Mouse (Mus musculus): ENCODE measurements around the gene Zg16. TPM values are rescaled to one million over a fixed set of nuclear protein-coding genes. Genes with fewer than 3 reads are reported as not detected.
A peak's percentile ranks its signal among the peaks of the same experiment; 100 is the strongest.

The Zg16 gene
- polyA plus RNA-seq, 1 experiment from 2014 or later = not detected

- Histone ChIP-seq H3K4me1 (replicated peaks) (peaks cover 40% of the 10 kb centered on the region), H3K4me3 (no peak overlapping the region), H3K9me3 (no peaks in the 10 kb centered on the region), H3K27ac (no peak overlapping the region), H3K27me3 (ENCODE audit: insufficient read depth, poor library complexity, severe bottlenecking) (no peaks in the 10 kb centered on the region), H3K36me3 (no peaks in the 10 kb centered on the region)
- no peak for DNase-seq (ENCODE audit: low spot score)
- WGBS = 65% methylated on average over 12 of the region's 12 CpGs
Observed at GRCm38 (mm10) chr7:127113614-127114259, 26.6 kb upstream of the Zg16 start.

DNA sequence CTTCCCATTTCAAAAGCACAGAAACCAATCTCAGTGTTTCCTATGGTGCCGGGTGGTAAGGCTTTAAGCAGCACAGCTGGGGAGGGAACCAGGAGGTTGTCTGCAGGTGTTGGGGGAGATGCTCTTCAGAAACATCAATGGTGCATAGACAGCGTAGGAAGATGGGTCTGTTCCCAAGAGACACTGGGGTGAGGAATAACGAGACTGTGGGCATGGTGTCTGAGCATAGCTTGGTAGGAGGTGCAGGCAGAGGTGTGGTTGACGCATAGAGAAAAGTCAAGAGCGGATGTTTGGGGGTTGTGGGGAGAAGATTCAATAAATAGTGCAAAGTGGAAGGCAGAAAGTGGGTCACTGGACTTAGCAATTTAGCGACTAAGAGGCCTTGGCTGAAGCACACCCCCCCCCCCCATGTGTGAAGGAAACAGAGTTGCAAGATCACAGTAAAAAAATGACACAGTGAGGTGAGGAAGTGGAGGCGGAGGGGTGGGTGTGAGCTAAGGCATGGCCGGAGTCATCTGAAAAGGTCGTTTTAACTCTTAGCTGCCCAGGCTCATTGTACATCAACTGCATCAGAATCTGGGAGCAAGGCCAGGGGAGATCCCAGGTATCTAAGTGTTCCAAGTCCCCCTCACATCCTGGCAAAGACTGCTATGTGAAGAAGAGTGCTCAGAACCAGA is 25.9 kb upstream of the Zg16 start:
- DNase-seq (ENCODE audit: low spot score) = no peak

DNA sequence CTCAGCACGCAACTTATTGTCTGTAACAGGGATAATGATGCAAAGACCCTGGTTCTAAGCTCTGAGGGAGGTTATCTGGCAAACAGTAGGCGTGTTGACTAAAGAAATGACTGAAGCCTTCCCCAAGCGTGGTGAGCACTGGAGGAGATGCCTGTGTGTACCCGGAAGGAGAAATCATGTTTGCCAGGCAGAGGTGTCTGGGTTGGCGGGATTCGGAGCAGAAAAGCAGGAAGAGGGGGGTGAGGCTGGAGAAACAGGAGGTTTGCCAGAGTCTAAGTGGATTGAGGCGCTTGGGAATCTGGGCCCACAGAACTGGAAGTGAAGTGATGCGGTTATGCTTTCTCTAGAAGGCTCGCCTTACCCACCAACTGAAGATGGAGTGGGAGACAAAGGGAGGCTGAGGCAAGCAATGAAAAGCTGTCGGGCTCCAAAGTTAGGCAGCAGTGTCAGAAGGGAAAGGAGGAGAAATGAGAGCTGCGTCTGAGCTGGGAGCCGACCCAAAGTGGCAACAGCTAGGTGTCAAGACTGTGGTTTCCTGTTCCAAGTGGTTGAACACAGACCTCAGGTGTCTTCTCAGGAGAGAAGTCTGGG is 25.2 kb upstream of the Zg16 start:
- WGBS = 79% methylated on average over 12 of the region's 12 CpGs
- Histone ChIP-seq H3K27ac (no peak overlapping the region), H3K4me3 (no peak overlapping the region), H3K27me3 (ENCODE audit: insufficient read depth, poor library complexity, severe bottlenecking) (no peaks in the 10 kb centered on the region), H3K4me1 (replicated peaks) (peaks cover 27% of the 10 kb centered on the region), H3K9me3 (no peaks in the 10 kb centered on the region), H3K36me3 (no peaks in the 10 kb centered on the region)
- DNase-seq (ENCODE audit: low spot score) = no peak

More for the DNA sequence above, 25.9 kb upstream of the Zg16 start:
- no peaks in the 10 kb centered on the region for H3K36me3 ChIP-seq
- no peak overlapping the region for H3K27ac ChIP-seq
- no peaks in the 10 kb centered on the region for H3K9me3 ChIP-seq
- WGBS = 51% methylated on average over 9 of the region's 9 CpGs
- H3K27me3 ChIP-seq (ENCODE audit: insufficient read depth, poor library complexity, severe bottlenecking) = no peaks in the 10 kb centered on the region
- no peak overlapping the region for H3K4me3 ChIP-seq
- peaks cover 33% of the 10 kb centered on the region for H3K4me1 ChIP-seq (replicated peaks)

- Histone ChIP-seq H3K36me3 (no peaks in the 10 kb centered on the region), H3K4me3 (no peak overlapping the region), H3K27ac (no peak overlapping the region), H3K4me1 (replicated peaks) (peaks cover 25% of the 10 kb centered on the region), H3K27me3 (ENCODE audit: insufficient read depth, poor library complexity, severe bottlenecking) (no peaks in the 10 kb centered on the region), H3K9me3 (no peaks in the 10 kb centered on the region)
- peak; percentile 64 for DNase-seq (ENCODE audit: low spot score)
- WGBS = 48% methylated on average over 6 of the region's 6 CpGs
Observed at GRCm38 (mm10) chr7:127111461-127111860, 24.3 kb upstream of the Zg16 start.

GRCm38 (mm10) chr7:127110239-127111007 is 23.3 kb upstream of the Zg16 start:
- DNase-seq (ENCODE audit: low spot score) = peak; percentile 78
- 51% methylated on average over 18 of the region's 18 CpGs for WGBS
- Histone ChIP-seq H3K9me3 (no peaks in the 10 kb centered on the region), H3K4me3 (no peak overlapping the region), H3K27ac (no peak overlapping the region), H3K27me3 (ENCODE audit: insufficient read depth, poor library complexity, severe bottlenecking) (no peaks in the 10 kb centered on the region), H3K36me3 (no peaks in the 10 kb centered on the region), H3K4me1 (replicated peaks) (peaks cover 18% of the 10 kb centered on the region)

GRCm38 (mm10) chr7:127105551-127105950 is 18.4 kb upstream of the Zg16 start:
- WGBS = 73% methylated on average over 7 of the region's 7 CpGs
- DNase-seq (ENCODE audit: low spot score) = no peak
- Histone ChIP-seq H3K27ac (peak overlapping the region; percentile 91), H3K4me1 (replicated peaks) (peaks cover 13% of the 10 kb centered on the region), H3K9me3 (no peaks in the 10 kb centered on the region), H3K27me3 (ENCODE audit: insufficient read depth, poor library complexity, severe bottlenecking) (no peaks in the 10 kb centered on the region), H3K4me3 (no peak overlapping the region), H3K36me3 (no peaks in the 10 kb centered on the region)

DNA sequence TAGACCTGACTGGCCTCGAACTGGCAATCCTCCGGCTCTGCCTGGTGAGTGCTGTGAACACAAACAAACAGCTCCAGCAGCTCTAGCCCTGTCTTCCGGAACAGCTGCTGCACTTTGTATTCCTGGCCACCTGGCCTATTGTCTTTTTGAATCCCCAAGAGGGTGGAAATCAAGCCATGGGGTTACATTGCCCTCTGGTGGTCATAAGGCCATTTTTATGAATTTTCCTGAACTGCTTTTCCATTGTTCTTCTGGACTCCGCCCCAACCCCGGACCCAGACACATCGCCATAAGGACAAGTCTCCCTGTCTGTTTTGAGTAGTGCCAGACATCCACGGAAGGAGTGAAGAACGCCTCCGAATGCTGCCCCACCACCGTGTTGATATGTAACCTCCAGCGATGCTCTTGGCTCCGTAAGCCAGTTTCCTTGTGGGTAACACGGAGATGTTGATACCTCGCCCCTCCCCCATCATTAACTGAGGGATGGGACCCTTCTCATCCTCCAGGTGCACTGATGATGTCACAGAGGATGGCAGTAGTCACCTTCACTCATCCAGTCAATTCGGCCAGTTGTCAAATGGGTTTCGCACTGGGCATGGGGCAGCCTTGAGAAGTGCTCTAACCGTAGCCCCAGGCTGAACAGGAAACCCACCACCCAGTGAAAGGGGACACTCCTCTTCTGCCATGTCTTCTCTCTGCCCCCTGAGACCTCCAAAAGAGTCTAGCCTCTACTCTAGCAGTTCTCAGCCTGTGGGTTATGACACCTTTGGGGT is 17.6 kb upstream of the Zg16 start:
- WGBS = 17% methylated on average over 17 of the region's 17 CpGs
- peak; percentile 84 for DNase-seq (ENCODE audit: low spot score)
- H3K4me3 ChIP-seq = peak overlapping the region; percentile 50

GRCm38 (mm10) chr7:127103960-127104359 is 16.8 kb upstream of the Zg16 start:
- Histone ChIP-seq H3K27me3 (ENCODE audit: insufficient read depth, poor library complexity, severe bottlenecking) (no peaks in the 10 kb centered on the region), H3K27ac (peak overlapping the region; percentile 91), H3K4me3 (0 out of 2 replicates have a peak overlapping the region, but pooled peaks have one; percentile 50), H3K4me1 (replicated peaks) (peaks cover 12% of the 10 kb centered on the region), H3K9me3 (no peaks in the 10 kb centered on the region), H3K36me3 (no peaks in the 10 kb centered on the region)
- no peak for DNase-seq (ENCODE audit: low spot score)
- 70% methylated on average over 6 of the region's 6 CpGs for WGBS

More for the DNA sequence above, 17.6 kb upstream of the Zg16 start:
- Histone ChIP-seq H3K36me3 (no peaks in the 10 kb centered on the region), H3K9me3 (no peaks in the 10 kb centered on the region), H3K4me1 (replicated peaks) (peaks cover 12% of the 10 kb centered on the region), H3K27me3 (ENCODE audit: insufficient read depth, poor library complexity, severe bottlenecking) (no peaks in the 10 kb centered on the region), H3K27ac (peak overlapping the region; percentile 91)

- no peak for DNase-seq (ENCODE audit: low spot score)
- WGBS = 79% methylated on average over 6 of the region's 6 CpGs
Observed at GRCm38 (mm10) chr7:127102148-127102547, 15.0 kb upstream of the Zg16 start.

DNA sequence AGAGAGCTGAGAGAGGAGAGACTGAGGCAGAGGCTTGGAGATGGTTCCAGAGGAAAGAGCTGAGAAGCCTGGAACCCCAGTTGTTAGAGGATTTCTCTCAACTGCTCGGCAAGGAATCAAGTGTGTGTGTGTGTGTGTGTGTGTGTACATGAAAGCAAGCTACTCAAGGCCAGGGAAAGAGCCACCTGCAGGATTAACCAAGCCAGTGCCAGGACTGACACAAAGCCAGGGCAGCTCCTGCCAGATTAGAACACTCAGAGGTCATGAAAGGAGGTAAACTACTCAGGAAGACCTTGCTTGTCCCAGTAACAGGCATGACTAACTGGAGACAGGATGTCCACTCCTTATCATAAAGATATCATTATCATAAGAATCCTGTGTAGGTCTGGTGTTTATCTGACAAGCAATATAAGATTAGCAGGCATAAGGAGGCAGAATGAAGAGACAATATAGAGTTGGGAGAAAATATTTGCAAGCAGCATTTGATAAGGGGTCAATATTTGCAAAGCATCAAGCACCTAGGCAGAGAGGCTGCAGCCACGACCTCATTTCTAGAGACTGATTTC is 14.4 kb upstream of the Zg16 start:
- no peaks in the 10 kb centered on the region for H3K27me3 ChIP-seq (ENCODE audit: insufficient read depth, poor library complexity, severe bottlenecking)
- DNase-seq (ENCODE audit: low spot score) = no peak
- H3K4me3 ChIP-seq = no peak overlapping the region
- peaks cover 12% of the 10 kb centered on the region for H3K4me1 ChIP-seq (replicated peaks)
- no peaks in the 10 kb centered on the region for H3K9me3 ChIP-seq
- H3K36me3 ChIP-seq = no peaks in the 10 kb centered on the region
- WGBS = 61% methylated on average over 2 of the region's 2 CpGs
- H3K27ac ChIP-seq = no peak overlapping the region

More at GRCm38 (mm10) chr7:127102148-127102547, 15.0 kb upstream of the Zg16 start:
- Histone ChIP-seq H3K4me1 (replicated peaks) (peaks cover 12% of the 10 kb centered on the region), H3K4me3 (no peak overlapping the region), H3K27ac (no peak overlapping the region), H3K27me3 (ENCODE audit: insufficient read depth, poor library complexity, severe bottlenecking) (no peaks in the 10 kb centered on the region), H3K9me3 (no peaks in the 10 kb centered on the region), H3K36me3 (no peaks in the 10 kb centered on the region)

DNA sequence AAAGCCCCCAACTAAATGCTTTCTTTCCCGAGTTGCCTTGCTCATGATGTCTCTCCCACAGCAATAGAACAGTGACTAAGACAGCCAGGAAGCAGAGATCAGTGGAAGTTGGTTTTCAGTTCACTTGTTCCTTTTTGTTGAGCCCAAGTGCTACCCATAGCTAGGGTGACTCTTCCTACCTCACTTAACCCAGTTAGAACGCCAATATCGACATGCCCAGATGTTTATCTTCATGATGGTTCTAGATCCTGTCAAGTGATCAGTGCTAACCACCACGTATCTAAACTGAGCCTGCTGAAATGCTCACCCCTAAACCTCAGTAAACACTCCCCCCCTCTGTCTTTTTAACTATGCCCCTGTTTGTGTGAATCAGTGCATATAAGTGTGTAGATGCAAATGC is 12.4 kb upstream of the Zg16 start:
- Histone ChIP-seq H3K9me3 (no peaks in the 10 kb centered on the region), H3K4me3 (no peak overlapping the region), H3K4me1 (replicated peaks) (peaks cover 7% of the 10 kb centered on the region), H3K27ac (no peak overlapping the region), H3K36me3 (no peaks in the 10 kb centered on the region), H3K27me3 (ENCODE audit: insufficient read depth, poor library complexity, severe bottlenecking) (no peaks in the 10 kb centered on the region)
- no peak for DNase-seq (ENCODE audit: low spot score)
- 90% methylated on average over 4 of the region's 4 CpGs for WGBS

DNA sequence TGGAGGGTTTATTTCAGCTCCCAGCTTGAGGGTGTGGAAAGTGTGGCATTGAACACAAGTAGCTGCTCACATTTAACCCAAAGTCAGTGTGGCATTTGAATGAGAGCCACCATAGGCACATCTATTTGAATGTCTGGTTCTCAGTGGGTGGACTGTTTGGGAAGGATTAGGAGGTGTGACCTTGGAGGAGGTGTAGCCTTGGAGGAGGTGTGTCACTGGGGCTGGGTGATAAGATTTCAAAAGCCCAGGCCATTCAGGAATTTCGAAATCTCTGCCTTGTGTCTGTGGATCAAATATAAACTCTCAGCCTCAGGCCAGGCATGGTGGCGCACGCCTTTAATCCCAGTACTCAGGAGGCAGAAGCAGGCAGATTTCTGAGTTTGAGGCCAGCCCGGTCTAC is 11.8 kb upstream of the Zg16 start:
- Histone ChIP-seq H3K4me1 (replicated peaks) (peaks cover 2% of the 10 kb centered on the region), H3K27ac (no peak overlapping the region), H3K27me3 (ENCODE audit: insufficient read depth, poor library complexity, severe bottlenecking) (no peaks in the 10 kb centered on the region), H3K36me3 (no peaks in the 10 kb centered on the region), H3K9me3 (no peaks in the 10 kb centered on the region), H3K4me3 (no peak overlapping the region)
- 89% methylated on average over 4 of the region's 4 CpGs for WGBS
- DNase-seq (ENCODE audit: low spot score) = no peak
